Mouse (Mus musculus) intestine, embryonic 15.5 days (tissue): ENCODE measurements around the gene Ndrg3. TPM values are rescaled to one million over a fixed set of nuclear protein-coding genes. Genes with fewer than 3 reads are reported as not detected.
"Not testable (repeated sequence)": the region's sequence is repeated elsewhere in the genome, so short reads cannot be mapped to it uniquely, and the experiment has no call there.

Source experiments
- ATAC-seq: fragments of 200-750 bp; cut with Nextera tagmentation; 2 replicates; pipeline ENCODE4 v1.8.0; 2017; ENCODE audit warnings: moderate TSS enrichment, moderate library complexity
- H3K27ac ChIP-seq: fragments of 300-500 bp; sonication (generic); 2 replicates; pipeline ENCODE4 v1.5.1; 2015; ENCODE audit warnings: mild to moderate bottlenecking, inconsistent platforms
- H3K27me3 ChIP-seq: fragments of 300-500 bp; sonication (generic); replicated peaks from 2 replicates; pipeline ENCODE4 v1.6.1; 2015; ENCODE audit warnings: inconsistent platforms
- H3K36me3 ChIP-seq: fragments of 300-500 bp; sonication (generic); 2 replicates; pipeline ENCODE4 v1.6.1; 2015; ENCODE audit warnings: inconsistent platforms
- H3K4me1 ChIP-seq: fragments of 300-500 bp; sonication (generic); replicated peaks from 2 replicates; pipeline ENCODE4 v1.6.1; 2015; ENCODE audit warnings: inconsistent platforms
- H3K4me2 ChIP-seq: fragments of 300-500 bp; sonication (generic); replicated peaks from 2 replicates; pipeline ENCODE4 v1.6.1; 2015; ENCODE audit warnings: mild to moderate bottlenecking, inconsistent platforms
- H3K4me3 ChIP-seq: fragments of 300-500 bp; sonication (generic); replicated peaks from 2 replicates; pipeline ENCODE4 v1.5.1; 2015; ENCODE audit warnings: inconsistent platforms
- H3K9ac ChIP-seq: fragments of 300-500 bp; sonication (generic); 2 replicates; pipeline ENCODE4 v1.6.1; 2015; ENCODE audit warnings: inconsistent platforms
- H3K9me3 ChIP-seq: fragments of 300-500 bp; sonication (generic); 2 replicates; pipeline ENCODE4 v1.6.1; 2016; ENCODE audit warnings: inconsistent platforms
- WGBS: fragments of 180-500 bp; shearing (Covaris S2); methylation state at CpG from one replicate; pipeline ENCODE4 v1.1.7; 2015; 5-methylcytosine and 5-hydroxymethylcytosine counted together
- polyA plus RNA-seq: library from polyadenylated mRNA; unstranded; fragments of >200 nt; fragmentation: Nextera tagmentation; extraction: Ambion mirVana; gene quantifications from 2 replicates; pipeline ENCODE4 v1.2.1, GENCODE M21; 2015

Gene Ndrg3
- polyA plus RNA-seq, 1 experiment from 2014 or later = 41.7 TPM

GRCm38 (mm10) chr2:156927663-156928062 is 64.2 kb downstream of the Ndrg3 start:
- ATAC-seq = no peak
- no peaks in the 10 kb centered on the region for H3K4me1 ChIP-seq
- WGBS = 84% methylated on average over 6 of the region's 6 CpGs

GRCm38 (mm10) chr2:156925611-156926010 is 66.2 kb downstream of the Ndrg3 start:
- not testable (repeated sequence) for ATAC-seq, H3K27me3 ChIP-seq, H3K9me3 ChIP-seq, H3K27ac ChIP-seq, H3K4me3 ChIP-seq, H3K4me2 ChIP-seq, H3K4me1 ChIP-seq, H3K36me3 ChIP-seq, H3K9ac ChIP-seq
- WGBS = 77% methylated on average over 3 of the region's 3 CpGs

More at GRCm38 (mm10) chr2:156927663-156928062, 64.2 kb downstream of the Ndrg3 start:
- Histone ChIP-seq H3K9me3 (no peaks in the 10 kb centered on the region), H3K27ac (no peak overlapping the region), H3K4me3 (no peak overlapping the region), H3K27me3 (no peaks in the 10 kb centered on the region), H3K4me2 (no peak overlapping the region), H3K36me3 (no peaks in the 10 kb centered on the region), H3K9ac (no peak overlapping the region)

GRCm38 (mm10) chr2:156925075-156925474 is 66.8 kb downstream of the Ndrg3 start:
- H3K9ac ChIP-seq, H3K4me3 ChIP-seq, ATAC-seq, H3K4me2 ChIP-seq, H3K36me3 ChIP-seq, H3K9me3 ChIP-seq, H3K27me3 ChIP-seq, H3K4me1 ChIP-seq, H3K27ac ChIP-seq: not testable (repeated sequence)
- WGBS = 91% methylated on average over 4 of the region's 4 CpGs

- 53% methylated on average over 3 of the region's 3 CpGs for WGBS
- Histone ChIP-seq H3K27me3 (no peaks in the 10 kb centered on the region), H3K36me3 (no peaks in the 10 kb centered on the region), H3K4me2 (no peak overlapping the region), H3K9ac (no peak overlapping the region), H3K4me3 (no peak overlapping the region), H3K4me1 (no peaks in the 10 kb centered on the region), H3K9me3 (no peaks in the 10 kb centered on the region), H3K27ac (no peak overlapping the region)
- ATAC-seq = 0 out of 2 replicates have a peak, but pooled peaks have one; percentile 63
Measured at GRCm38 (mm10) chr2:156924210-156924898, 67.5 kb downstream of the Ndrg3 start.

GRCm38 (mm10) chr2:156923057-156923456 is 68.8 kb downstream of the Ndrg3 start:
- H3K36me3 ChIP-seq = no peaks in the 10 kb centered on the region
- no peaks in the 10 kb centered on the region for H3K4me1 ChIP-seq
- H3K4me3 ChIP-seq = no peak overlapping the region
- no peak for ATAC-seq
- no peaks in the 10 kb centered on the region for H3K27me3 ChIP-seq
- no peaks in the 10 kb centered on the region for H3K9me3 ChIP-seq
- WGBS = 79% methylated on average over 5 of the region's 5 CpGs
- no peak overlapping the region for H3K4me2 ChIP-seq
- H3K9ac ChIP-seq = no peak overlapping the region
- no peak overlapping the region for H3K27ac ChIP-seq

- H3K36me3 ChIP-seq = no peaks in the 10 kb centered on the region
- no peak for ATAC-seq
- H3K4me1 ChIP-seq = no peaks in the 10 kb centered on the region
- H3K9ac ChIP-seq = no peak overlapping the region
- WGBS = 58% methylated on average over 2 of the region's 2 CpGs
- H3K4me2 ChIP-seq = no peak overlapping the region
- H3K27me3 ChIP-seq = no peaks in the 10 kb centered on the region
- no peak overlapping the region for H3K27ac ChIP-seq
- no peaks in the 10 kb centered on the region for H3K9me3 ChIP-seq
- no peak overlapping the region for H3K4me3 ChIP-seq
Measured at GRCm38 (mm10) chr2:156919796-156920195, 72.1 kb downstream of the Ndrg3 start.

GRCm38 (mm10) chr2:156919191-156919590 is 72.7 kb downstream of the Ndrg3 start:
- not testable (repeated sequence) for H3K4me3 ChIP-seq, H3K4me1 ChIP-seq, H3K9ac ChIP-seq, H3K4me2 ChIP-seq, H3K36me3 ChIP-seq, H3K27me3 ChIP-seq, ATAC-seq, H3K27ac ChIP-seq, H3K9me3 ChIP-seq
- WGBS = 90% methylated on average over 11 of the region's 11 CpGs

- Histone ChIP-seq H3K9ac (no peak overlapping the region), H3K4me2 (no peak overlapping the region), H3K4me3 (no peak overlapping the region), H3K27me3 (no peaks in the 10 kb centered on the region), H3K4me1 (no peaks in the 10 kb centered on the region), H3K27ac (no peak overlapping the region), H3K36me3 (no peaks in the 10 kb centered on the region), H3K9me3 (no peaks in the 10 kb centered on the region)
- no peak for ATAC-seq
- WGBS = 61% methylated on average over 4 of the region's 4 CpGs
Measured at GRCm38 (mm10) chr2:156918562-156918961, 73.3 kb downstream of the Ndrg3 start.

- Histone ChIP-seq H3K4me3 (no peak overlapping the region), H3K4me2 (no peak overlapping the region), H3K27ac (no peak overlapping the region), H3K9me3 (no peaks in the 10 kb centered on the region), H3K4me1 (no peaks in the 10 kb centered on the region), H3K9ac (no peak overlapping the region), H3K36me3 (no peaks in the 10 kb centered on the region), H3K27me3 (no peaks in the 10 kb centered on the region)
- ATAC-seq = no peak
- 86% methylated on average over 3 of the region's 3 CpGs for WGBS
Measured at GRCm38 (mm10) chr2:156916419-156917125, 75.3 kb downstream of the Ndrg3 start.

- WGBS = 74% methylated on average over 3 of the region's 3 CpGs
- H3K27ac ChIP-seq = no peak overlapping the region
- H3K27me3 ChIP-seq = no peaks in the 10 kb centered on the region
- H3K4me1 ChIP-seq = no peaks in the 10 kb centered on the region
- no peak overlapping the region for H3K4me2 ChIP-seq
- no peak for ATAC-seq
- no peak overlapping the region for H3K9ac ChIP-seq
- no peak overlapping the region for H3K4me3 ChIP-seq
- H3K9me3 ChIP-seq = no peaks in the 10 kb centered on the region
- no peaks in the 10 kb centered on the region for H3K36me3 ChIP-seq
Measured at GRCm38 (mm10) chr2:156915559-156915958, 76.3 kb downstream of the Ndrg3 start.

GRCm38 (mm10) chr2:156913191-156913590 is 78.7 kb downstream of the Ndrg3 start:
- Histone ChIP-seq H3K4me1 (no peaks in the 10 kb centered on the region), H3K9me3 (no peaks in the 10 kb centered on the region), H3K4me2 (no peak overlapping the region), H3K4me3 (no peak overlapping the region), H3K27me3 (no peaks in the 10 kb centered on the region), H3K27ac (no peak overlapping the region), H3K9ac (no peak overlapping the region), H3K36me3 (no peaks in the 10 kb centered on the region)
- no peak for ATAC-seq
- WGBS = 69% methylated on average over 5 of the region's 5 CpGs

GRCm38 (mm10) chr2:156905931-156906330 is 85.9 kb downstream of the Ndrg3 start:
- not testable (repeated sequence) for H3K9me3 ChIP-seq, H3K27me3 ChIP-seq, H3K36me3 ChIP-seq, H3K27ac ChIP-seq, ATAC-seq, H3K4me1 ChIP-seq, H3K4me3 ChIP-seq, H3K9ac ChIP-seq, H3K4me2 ChIP-seq
- WGBS = 33% methylated on average over 4 of the region's 4 CpGs
